Mouse (Mus musculus) stomach, embryonic 15.5 days (tissue): ENCODE results near the gene Ovol1. TPM values are rescaled to one million over a fixed set of nuclear protein-coding genes. Genes with fewer than 3 reads are reported as not detected.

ENCODE experiments used
- ATAC-seq: fragments of 200-750 bp; cut with Nextera tagmentation; 2 replicates; pipeline ENCODE4 v1.8.0; 2017; ENCODE audit warnings: low read depth, moderate number of reproducible peaks, moderate TSS enrichment; ENCODE audit not compliant: insufficient read depth, low FRiP score
- H3K27ac ChIP-seq: fragments of 300-500 bp; sonication (generic); 2 replicates; pipeline ENCODE4 v1.5.1; 2015; ENCODE audit warnings: mild to moderate bottlenecking, inconsistent platforms
- H3K27me3 ChIP-seq: fragments of 300-500 bp; sonication (generic); replicated peaks from 2 replicates; pipeline ENCODE4 v1.6.1; 2015; ENCODE audit warnings: inconsistent platforms
- H3K36me3 ChIP-seq: fragments of 300-500 bp; sonication (generic); 2 replicates; pipeline ENCODE4 v1.6.1; 2015; ENCODE audit warnings: inconsistent platforms
- H3K4me1 ChIP-seq: fragments of 300-500 bp; sonication (generic); 2 replicates; pipeline ENCODE4 v1.6.1; 2015; ENCODE audit warnings: inconsistent platforms
- H3K4me2 ChIP-seq: fragments of 300-500 bp; sonication (generic); 2 replicates; pipeline ENCODE4 v1.6.1; 2015; ENCODE audit warnings: mild to moderate bottlenecking, inconsistent platforms
- H3K4me3 ChIP-seq: fragments of 300-500 bp; sonication (generic); replicated peaks from 2 replicates; pipeline ENCODE4 v1.5.1; 2015; ENCODE audit warnings: inconsistent platforms
- H3K9ac ChIP-seq: fragments of 300-500 bp; sonication (generic); 2 replicates; pipeline ENCODE4 v1.6.1; 2015; ENCODE audit warnings: inconsistent platforms
- H3K9me3 ChIP-seq: fragments of 300-500 bp; sonication (generic); 2 replicates; pipeline ENCODE4 v1.6.1; 2016; ENCODE audit warnings: inconsistent platforms
- WGBS: fragments of 180-500 bp; shearing (Covaris S2); methylation state at CpG from one replicate; pipeline ENCODE4 v1.1.7; 2015; 5-methylcytosine and 5-hydroxymethylcytosine counted together
- polyA plus RNA-seq: library from polyadenylated mRNA; unstranded; fragments of >200 nt; fragmentation: Nextera tagmentation; extraction: Ambion mirVana; gene quantifications from 2 replicates; pipeline ENCODE4 v1.2.1, GENCODE M21; 2015

Ovol1 gene
- polyA plus RNA-seq, 1 experiment from 2014 or later, result 17.8 TPM

GRCm38 (mm10) chr19:5513005-5513349 is 47.5 kb downstream of the Ovol1 start:
- H3K27ac ChIP-seq, result no peak overlapping the region
- H3K27me3 ChIP-seq, result no peaks in the 10 kb centered on the region
- H3K4me1 ChIP-seq, result peaks cover 12% of the 10 kb centered on the region; the same call in 1 of the 2 replicates
- no peak overlapping the region for H3K4me3 ChIP-seq
- no peak overlapping the region for H3K9ac ChIP-seq
- H3K36me3 ChIP-seq, result no peaks in the 10 kb centered on the region
- no peak overlapping the region for H3K4me2 ChIP-seq
- H3K9me3 ChIP-seq, result no peaks in the 10 kb centered on the region
- WGBS, result 79% methylated on average over 3 of the region's 3 CpGs
- ATAC-seq, result no peak

DNA sequence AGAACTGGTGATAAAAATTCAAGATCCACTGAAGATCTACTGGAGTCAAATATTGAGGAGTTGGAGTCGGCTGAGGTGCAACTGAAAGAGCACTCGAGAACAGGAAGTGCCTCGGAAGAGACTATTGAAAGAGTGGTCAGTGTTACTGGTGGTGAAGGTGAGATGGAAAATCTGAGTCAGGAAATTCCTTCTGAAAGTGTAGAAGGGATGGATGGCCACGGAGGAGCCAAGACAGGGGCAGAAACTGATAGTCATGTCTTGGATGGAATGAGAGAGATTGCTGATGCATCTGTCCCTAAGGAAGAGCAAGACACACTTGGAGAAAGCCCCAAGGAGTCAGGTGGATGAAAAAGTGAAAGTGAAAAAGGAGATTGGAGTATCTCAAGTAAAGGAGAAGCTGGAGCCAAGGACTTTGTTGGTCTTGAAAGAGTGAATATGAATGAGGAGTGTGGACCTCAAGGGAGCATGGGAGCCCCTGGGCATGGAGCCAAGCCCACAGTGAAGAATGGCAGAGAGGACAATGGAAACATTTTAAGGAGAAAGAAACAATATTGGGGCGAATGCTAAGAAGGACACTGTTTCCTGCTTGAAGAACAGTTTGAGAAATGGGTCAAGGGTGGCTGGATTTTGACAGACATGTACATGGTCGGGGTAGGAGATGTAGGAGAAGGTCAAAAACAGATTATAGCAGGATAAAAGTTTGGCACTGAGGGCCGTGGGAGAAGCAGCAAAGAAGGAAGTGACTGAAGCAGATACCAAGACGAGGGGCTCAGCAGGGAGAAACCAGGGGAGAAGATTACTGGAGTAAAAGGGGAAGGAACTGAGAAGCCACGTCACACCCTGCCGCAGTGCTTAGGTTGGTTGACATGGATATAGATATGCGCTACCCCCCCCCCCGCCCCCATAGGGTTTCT is 48.1 kb downstream of the Ovol1 start:
- no peaks in the 10 kb centered on the region for H3K27me3 ChIP-seq
- no peaks in the 10 kb centered on the region for H3K9me3 ChIP-seq
- H3K4me3 ChIP-seq, result no peak overlapping the region
- peak overlapping the region; percentile 14 for H3K4me2 ChIP-seq
- WGBS, result 73% methylated on average over 12 of the region's 12 CpGs
- H3K36me3 ChIP-seq, result no peaks in the 10 kb centered on the region
- no peak for ATAC-seq
- H3K9ac ChIP-seq, result no peak overlapping the region
- peaks cover 12% of the 10 kb centered on the region; the same call in 1 of the 2 replicates for H3K4me1 ChIP-seq
- peak overlapping the region; percentile 31; the same call in 1 of the 2 replicates for H3K27ac ChIP-seq

DNA sequence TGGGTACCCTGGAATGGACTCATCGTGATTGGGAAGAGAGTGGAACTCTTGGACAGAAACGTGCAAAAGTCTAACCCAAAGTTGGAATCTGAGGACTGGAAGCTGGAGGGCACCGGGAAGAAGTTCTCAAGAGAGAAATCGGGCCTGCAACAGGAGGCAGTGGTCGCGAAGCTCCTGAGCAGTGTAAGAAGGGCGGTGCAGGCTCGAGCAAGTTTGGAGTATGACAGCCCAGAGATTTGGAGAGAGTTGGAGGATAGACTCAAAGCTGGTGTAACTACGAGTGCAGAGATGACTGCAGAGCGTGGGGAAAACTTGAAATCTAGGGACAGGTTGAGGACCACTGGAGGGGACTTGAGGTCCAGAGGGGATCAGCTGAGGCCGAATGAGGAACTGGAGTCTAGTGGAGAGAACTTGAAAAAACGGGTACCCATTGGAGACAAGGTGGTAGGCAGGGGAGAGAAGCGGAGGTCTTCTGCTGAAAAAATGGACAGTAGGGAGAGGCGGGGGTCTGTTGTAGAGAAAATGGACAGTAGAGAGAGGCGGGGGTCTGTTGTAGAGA is 49.3 kb downstream of the Ovol1 start:
- ATAC-seq, result no peak
- H3K27ac ChIP-seq, result peak overlapping the region; percentile 16; the same call in 1 of the 2 replicates
- peak overlapping the region; percentile 93 for H3K4me2 ChIP-seq
- no peaks in the 10 kb centered on the region for H3K27me3 ChIP-seq
- H3K36me3 ChIP-seq, result no peaks in the 10 kb centered on the region
- 40% methylated on average over 15 of the region's 15 CpGs for WGBS
- H3K9ac ChIP-seq, result peak overlapping the region; percentile 46; the same call in 1 of the 2 replicates
- H3K9me3 ChIP-seq, result no peaks in the 10 kb centered on the region
- peaks cover 12% of the 10 kb centered on the region; the same call in 1 of the 2 replicates for H3K4me1 ChIP-seq
- H3K4me3 ChIP-seq, result peak overlapping the region; percentile 53

- ATAC-seq, result peak; percentile 100
- Histone ChIP-seq H3K4me3 (peak within 1 kb of the TSS; percentile 53), H3K4me2 (peak within 1 kb of the TSS; percentile 93), H3K36me3 (no peaks in the 10 kb centered on the region), H3K4me1 (peaks cover 12% of the 10 kb centered on the region; the same call in 1 of the 2 replicates), H3K27me3 (no peaks in the 10 kb centered on the region), H3K27ac (peak within 1 kb of the TSS; percentile 40; the same call in 1 of the 2 replicates), H3K9me3 (no peaks in the 10 kb centered on the region), H3K9ac (peak within 1 kb of the TSS; percentile 46; the same call in 1 of the 2 replicates)
- WGBS, result 2% methylated on average over 47 of the region's 47 CpGs
Measured at GRCm38 (mm10) chr19:5510031-5511026, 50.1 kb downstream of the Ovol1 start, which contains the start of gene Snx32. Gene Snx32, minus strand, starts transcription at chr19:5510538.

DNA sequence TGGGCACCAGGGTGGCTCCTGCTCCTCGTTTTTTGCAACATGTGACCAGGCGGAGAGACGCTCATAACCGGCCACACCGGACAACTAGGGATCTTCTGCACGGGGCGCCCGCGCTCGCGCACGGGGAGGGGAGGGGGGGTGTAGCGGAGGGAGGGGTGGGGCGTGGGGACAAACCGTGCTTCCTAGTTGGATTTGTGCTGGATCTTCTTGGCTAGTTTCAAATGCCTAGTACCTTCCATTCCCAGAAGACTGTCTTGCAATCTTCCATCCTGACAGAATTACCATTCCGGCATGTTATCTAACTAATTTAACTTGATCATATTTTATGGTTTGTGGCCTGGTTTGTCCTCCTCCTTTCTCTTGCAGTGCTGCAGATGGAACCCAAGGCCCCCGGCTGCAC is 56.8 kb downstream of the Ovol1 start, which contains the start of gene 1700020D05Rik:
1700020D05Rik (minus strand) TSS at position 101 of the 400 bp plus-strand sequence.
- Histone ChIP-seq H3K27me3 (no peaks in the 10 kb centered on the region), H3K4me1 (no peaks in the 10 kb centered on the region), H3K4me3 (no peak within 1 kb of the TSS), H3K9ac (no peak within 1 kb of the TSS), H3K27ac (no peak within 1 kb of the TSS), H3K9me3 (no peaks in the 10 kb centered on the region), H3K36me3 (no peaks in the 10 kb centered on the region), H3K4me2 (no peak within 1 kb of the TSS)
- 65% methylated on average over 17 of the region's 17 CpGs for WGBS
- ATAC-seq, result no peak

- 87% methylated on average over 2 of the region's 2 CpGs for WGBS
- no peaks in the 10 kb centered on the region for H3K9me3 ChIP-seq
- H3K4me1 ChIP-seq, result no peaks in the 10 kb centered on the region
- H3K4me3 ChIP-seq, result no peak overlapping the region
- H3K27me3 ChIP-seq, result no peaks in the 10 kb centered on the region
- no peak overlapping the region for H3K9ac ChIP-seq
- H3K4me2 ChIP-seq, result no peak overlapping the region
- H3K36me3 ChIP-seq, result peaks cover 11% of the 10 kb centered on the region; the same call in 1 of the 2 replicates
- no peak overlapping the region for H3K27ac ChIP-seq
- no peak for ATAC-seq
Measured at GRCm38 (mm10) chr19:5500330-5500875, 60.0 kb downstream of the Ovol1 start.

Other genes starting within 250 kb of the Ovol1 start
- gene Catsper1, start 224.9 kb downstream of the Ovol1 start, polyA plus RNA-seq, result not detected in 2 replicates
- gene Cst6, start 211.1 kb downstream of the Ovol1 start, polyA plus RNA-seq, result 7.9 and 13.9 TPM in 2 replicates
- 48.0 and 51.2 TPM in 2 replicates for gene Eif1ad, start 193.9 kb downstream of the Ovol1 start, polyA plus RNA-seq
- 433 and 441 TPM in 2 replicates for gene Banf1, start 193.5 kb downstream of the Ovol1 start, polyA plus RNA-seq
- 74.8 and 75.3 TPM in 2 replicates for gene Sart1, start 171.9 kb downstream of the Ovol1 start, polyA plus RNA-seq
- 8.3 and 12.9 TPM in 2 replicates for gene Tsga10ip, start 158.1 kb downstream of the Ovol1 start, polyA plus RNA-seq
- 210 and 222 TPM in 2 replicates for gene Drap1, start 135.7 kb downstream of the Ovol1 start, polyA plus RNA-seq
- 47.8 and 49.4 TPM in 2 replicates for gene AI837181, start 135.5 kb downstream of the Ovol1 start, polyA plus RNA-seq
- not detected in 2 replicates for gene Fosl1, start 113.1 kb downstream of the Ovol1 start, polyA plus RNA-seq
- gene Ccdc85b, start 102.8 kb downstream of the Ovol1 start, polyA plus RNA-seq, result 11.8 and 11.9 TPM in 2 replicates
- gene Fibp, start 100.0 kb downstream of the Ovol1 start, polyA plus RNA-seq, result 99.4 and 99.7 TPM in 2 replicates
- 1.3 and 2.3 TPM in 2 replicates for gene Ctsw, start 92.1 kb downstream of the Ovol1 start, polyA plus RNA-seq
- gene Efemp2, start 86.7 kb downstream of the Ovol1 start, polyA plus RNA-seq, result 145 and 152 TPM in 2 replicates
- 35.6 and 36.3 TPM in 2 replicates for gene Mus81, start 72.2 kb downstream of the Ovol1 start, polyA plus RNA-seq
- 2,358 and 2,394 TPM in 2 replicates for gene Cfl1, start 70.2 kb downstream of the Ovol1 start, polyA plus RNA-seq
- gene 1700020D05Rik, start 56.9 kb downstream of the Ovol1 start, polyA plus RNA-seq, result not detected in 2 replicates
- 8.8 and 11.1 TPM in 2 replicates for gene Snx32, start 50.1 kb downstream of the Ovol1 start, polyA plus RNA-seq
- gene Ap5b1, start 7.4 kb upstream of the Ovol1 start, polyA plus RNA-seq, result 7.1 and 8.3 TPM in 2 replicates
- 124 and 144 TPM in 2 replicates for gene Rnaseh2c, start 41.2 kb upstream of the Ovol1 start, polyA plus RNA-seq
- 42.2 and 49.1 TPM in 2 replicates for gene Kat5, start 49.6 kb upstream of the Ovol1 start, polyA plus RNA-seq
- 43.5 and 46.0 TPM in 2 replicates for gene Rela, start 76.8 kb upstream of the Ovol1 start, polyA plus RNA-seq
- 28.7 and 28.8 TPM in 2 replicates for gene Sipa1, start 103.1 kb upstream of the Ovol1 start, polyA plus RNA-seq
- gene Map3k11, start 128.1 kb upstream of the Ovol1 start, polyA plus RNA-seq, result 27.7 and 32.3 TPM in 2 replicates
- gene Pcnx3, start 128.3 kb upstream of the Ovol1 start, polyA plus RNA-seq, result 17.7 and 19.3 TPM in 2 replicates
- 0.52 and 1.3 TPM in 2 replicates for gene Kcnk7, start 143.7 kb upstream of the Ovol1 start, polyA plus RNA-seq
- 45.0 and 50.0 TPM in 2 replicates for gene Ehbp1l1, start 165.7 kb upstream of the Ovol1 start, polyA plus RNA-seq
- 76.4 and 81.5 TPM in 2 replicates for gene Fam89b, start 169.0 kb upstream of the Ovol1 start, polyA plus RNA-seq
- 27.1 and 30.6 TPM in 2 replicates for gene Ltbp3, start 180.3 kb upstream of the Ovol1 start, polyA plus RNA-seq
- gene Scyl1, start 210.8 kb upstream of the Ovol1 start, polyA plus RNA-seq, result 63.6 and 68.9 TPM in 2 replicates